Mouse (Mus musculus): ENCODE results near the gene Gpr61.

Gpr61 gene

GRCm38 (mm10) chr3:108112666-108113065, 42.0 kb downstream of the Gpr61 start:
- H3K4me1 ChIP-seq (replicated peaks; ENCODE audit: low read depth, low read length) = no peaks in the 10 kb centered on the region
- TF ChIP-seq NANOG (IDR thresholded peaks at IDR 0.05; ENCODE audit: borderline replicate concordance, low read length) (no peak), POU5F1 (IDR thresholded peaks at IDR 0.05; ENCODE audit: borderline replicate concordance, low read length) (no peak), CTCF (conservative IDR thresholded peaks at IDR 0.05; ENCODE audit: low read length) (no peak)
- H3K27me3 ChIP-seq (ENCODE audit: insufficient read depth, low read length) = no peaks in the 10 kb centered on the region
- no peaks in the 10 kb centered on the region for H3K9me3 ChIP-seq (ENCODE audit: low read length)
- H3K4me3 ChIP-seq (replicated peaks; ENCODE audit: low read length) = no peak overlapping the region
- peaks cover 89% of the 10 kb centered on the region for H3K36me3 ChIP-seq (ENCODE audit: insufficient read depth, low read length)

GRCm38 (mm10) chr3:108112246-108112645, 42.4 kb downstream of the Gpr61 start:
- Histone ChIP-seq H3K4me1 (replicated peaks; ENCODE audit: low read depth, low read length) (no peaks in the 10 kb centered on the region), H3K4me3 (replicated peaks; ENCODE audit: low read length) (no peak overlapping the region), H3K9me3 (ENCODE audit: low read length) (no peaks in the 10 kb centered on the region), H3K36me3 (ENCODE audit: insufficient read depth, low read length) (peaks cover 88% of the 10 kb centered on the region), H3K27me3 (ENCODE audit: insufficient read depth, low read length) (no peaks in the 10 kb centered on the region)
- TF ChIP-seq CTCF (conservative IDR thresholded peaks at IDR 0.05; ENCODE audit: low read length) = no peak
- no peak for TF ChIP-seq POU5F1 (IDR thresholded peaks at IDR 0.05; ENCODE audit: borderline replicate concordance, low read length)
- no peak for TF ChIP-seq NANOG (IDR thresholded peaks at IDR 0.05; ENCODE audit: borderline replicate concordance, low read length)

- no peak for TF ChIP-seq NANOG (IDR thresholded peaks at IDR 0.05; ENCODE audit: borderline replicate concordance, low read length)
- TF ChIP-seq CTCF (conservative IDR thresholded peaks at IDR 0.05; ENCODE audit: low read length) = no peak
- no peak for TF ChIP-seq POU5F1 (IDR thresholded peaks at IDR 0.05; ENCODE audit: borderline replicate concordance, low read length)
- Histone ChIP-seq H3K27me3 (ENCODE audit: insufficient read depth, low read length) (no peaks in the 10 kb centered on the region), H3K4me3 (replicated peaks; ENCODE audit: low read length) (no peak overlapping the region), H3K36me3 (ENCODE audit: insufficient read depth, low read length) (peaks cover 84% of the 10 kb centered on the region), H3K9me3 (ENCODE audit: low read length) (no peaks in the 10 kb centered on the region), H3K4me1 (replicated peaks; ENCODE audit: low read depth, low read length) (no peaks in the 10 kb centered on the region)
Measured at GRCm38 (mm10) chr3:108111320-108111719, 43.4 kb downstream of the Gpr61 start.

DNA sequence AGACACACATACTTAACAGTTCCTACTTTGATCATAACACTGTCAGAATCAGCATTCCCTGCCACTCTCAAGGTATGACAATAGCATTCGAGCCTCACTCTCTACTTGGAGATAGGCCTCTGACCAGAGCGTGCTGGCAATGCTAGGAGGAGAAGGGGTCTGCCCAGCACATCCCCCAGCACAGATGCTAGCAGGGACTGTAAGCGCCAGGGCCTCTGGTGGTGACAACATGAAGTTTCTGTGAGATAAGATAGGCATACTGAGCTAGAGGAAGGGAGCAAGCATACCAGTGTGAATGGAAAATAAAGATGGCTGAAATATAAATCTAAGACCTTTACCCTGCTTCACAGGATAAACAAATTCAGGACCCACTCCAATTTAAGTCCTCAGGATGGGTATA, 49.4 kb downstream of the Gpr61 start:
- Histone ChIP-seq H3K27me3 (ENCODE audit: insufficient read depth, low read length) (no peaks in the 10 kb centered on the region), H3K36me3 (ENCODE audit: insufficient read depth, low read length) (peaks cover 40% of the 10 kb centered on the region), H3K4me3 (replicated peaks; ENCODE audit: low read length) (no peak overlapping the region), H3K9me3 (ENCODE audit: low read length) (no peaks in the 10 kb centered on the region), H3K4me1 (replicated peaks; ENCODE audit: low read depth, low read length) (no peaks in the 10 kb centered on the region)
- TF ChIP-seq NANOG (IDR thresholded peaks at IDR 0.05; ENCODE audit: borderline replicate concordance, low read length) (no peak), POU5F1 (IDR thresholded peaks at IDR 0.05; ENCODE audit: borderline replicate concordance, low read length) (no peak), CTCF (conservative IDR thresholded peaks at IDR 0.05; ENCODE audit: low read length) (no peak)

DNA sequence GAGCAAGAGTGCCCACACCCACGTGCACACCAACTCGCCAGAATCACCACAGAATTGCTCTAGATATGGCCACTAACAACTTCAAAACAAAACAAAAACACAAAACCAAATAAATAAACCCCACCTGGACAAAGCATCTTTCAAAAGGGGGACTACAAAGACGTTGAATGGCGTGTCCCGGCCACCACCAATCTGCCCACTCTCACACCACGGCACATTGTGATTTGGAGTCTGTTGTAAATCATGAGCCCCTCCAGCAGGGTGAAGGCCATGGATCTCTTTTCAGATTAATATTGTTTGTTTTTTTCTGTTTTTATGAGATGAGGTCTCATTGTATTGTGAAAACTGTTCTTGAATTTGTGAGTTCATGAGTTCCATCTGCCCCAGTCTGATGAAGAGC, 52.6 kb downstream of the Gpr61 start:
- Histone ChIP-seq H3K4me1 (replicated peaks; ENCODE audit: low read depth, low read length) (no peaks in the 10 kb centered on the region), H3K9me3 (ENCODE audit: low read length) (no peaks in the 10 kb centered on the region), H3K27me3 (ENCODE audit: insufficient read depth, low read length) (no peaks in the 10 kb centered on the region), H3K36me3 (ENCODE audit: insufficient read depth, low read length) (peaks cover 11% of the 10 kb centered on the region; the same call in 1 of the 2 replicates), H3K4me3 (replicated peaks; ENCODE audit: low read length) (no peak overlapping the region)
- TF ChIP-seq NANOG (IDR thresholded peaks at IDR 0.05; ENCODE audit: borderline replicate concordance, low read length) (no peak), CTCF (conservative IDR thresholded peaks at IDR 0.05; ENCODE audit: low read length) (no peak)

DNA sequence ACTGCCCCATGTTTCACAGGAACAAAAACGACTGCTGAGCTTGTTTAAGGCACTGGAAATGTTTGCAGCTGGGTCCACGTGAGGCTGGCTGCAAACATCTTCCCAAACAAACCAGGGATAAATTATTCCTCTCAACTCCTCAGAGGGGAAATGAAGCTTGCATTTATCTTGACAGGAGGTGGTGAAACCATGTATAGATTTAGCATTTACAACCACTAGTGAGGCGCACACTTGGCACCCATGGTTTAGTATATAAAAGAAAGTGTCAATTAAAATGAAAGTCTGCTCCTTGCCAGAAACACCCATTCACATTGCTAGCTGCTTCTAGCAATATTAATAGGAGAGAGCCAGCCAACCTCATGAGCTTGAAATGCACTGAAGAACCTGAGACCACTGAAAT, 53.1 kb downstream of the Gpr61 start:
- TF ChIP-seq CTCF (conservative IDR thresholded peaks at IDR 0.05; ENCODE audit: low read length) = no peak
- no peak for TF ChIP-seq POU5F1 (IDR thresholded peaks at IDR 0.05; ENCODE audit: borderline replicate concordance, low read length)
- TF ChIP-seq NANOG (IDR thresholded peaks at IDR 0.05; ENCODE audit: borderline replicate concordance, low read length) = no peak
- peaks cover 11% of the 10 kb centered on the region; the same call in 1 of the 2 replicates for H3K36me3 ChIP-seq (ENCODE audit: insufficient read depth, low read length)
- no peaks in the 10 kb centered on the region for H3K27me3 ChIP-seq (ENCODE audit: insufficient read depth, low read length)
- H3K4me1 ChIP-seq (replicated peaks; ENCODE audit: low read depth, low read length) = no peaks in the 10 kb centered on the region
- H3K4me3 ChIP-seq (replicated peaks; ENCODE audit: low read length) = no peak overlapping the region
- H3K9me3 ChIP-seq (ENCODE audit: low read length) = no peaks in the 10 kb centered on the region
